Mouse (Mus musculus) kidney, adult 10 weeks (tissue): ENCODE data around the gene Napepld. TPM values are rescaled to one million over a fixed set of nuclear protein-coding genes. Genes with fewer than 3 reads are reported as not detected.

Experiments used
- polyA plus RNA-seq: library from polyadenylated mRNA; stranded (reverse); fragments of 350-450 nt; fragmentation: Illumina TruSeq; extraction: RNeasy Lipid Tissue Mini Kit (QIAGEN cat#74804); gene quantifications from one replicate; pipeline ENCODE4 v1.2.3, GENCODE M21; 2014; ENCODE audit warnings: low read depth, low replicate concordance

The Napepld gene
- 13.5 TPM for polyA plus RNA-seq

GRCm38 (mm10) chr5:21701351-21702008, at the start of gene Napepld:
Gene Napepld (minus strand): TSS chr5:21701396.

GRCm38 (mm10) chr5:21736956-21737585, 35.9 kb upstream of the Napepld start, which contains the start of gene Pmpcb:
Gene Pmpcb (plus strand): TSS chr5:21737141.

GRCm38 (mm10) chr5:21645439-21646132, 55.6 kb downstream of the Napepld start, which contains the start of the genes Fbxl13 and Armc10:
Gene Fbxl13 (minus strand): TSS chr5:21645634.
Gene Armc10 (plus strand): TSS chr5:21645813.

Other genes with a start within 250 kb of the Napepld start
- gene Lrrc17, start 157.8 kb downstream of the Napepld start, polyA plus RNA-seq = 0.93 TPM
- not detected for gene Fbxl13, start 55.8 kb downstream of the Napepld start, polyA plus RNA-seq
- gene Armc10, start 55.6 kb downstream of the Napepld start, polyA plus RNA-seq = 45.9 TPM
- gene Pmpcb, start 35.7 kb upstream of the Napepld start, polyA plus RNA-seq = 914 TPM
- 93.1 TPM for gene Dnajc2, start 83.9 kb upstream of the Napepld start, polyA plus RNA-seq
- gene Psmc2, start 83.9 kb upstream of the Napepld start, polyA plus RNA-seq = 82.1 TPM
- gene Slc26a5, start 164.2 kb upstream of the Napepld start, polyA plus RNA-seq = not detected